8 mouse cellular contexts compared by ENCODE assay signal in genomic region chr10:61382281-61382731, GRCm38 (mm10). TPM values are rescaled to one million over a fixed set of nuclear protein-coding genes. Genes with fewer than 3 reads are reported as not detected.
DNase-seq lines count a peak whose midpoint lies in the region; ATAC-seq lines count a peak whose summit lies in the region.

No protein-coding gene starts in this region.

- H3K27ac ChIP-seq in kidney, embryonic 14.5 days (ENCODE audit: low read depth, low read length), result peak overlapping the region; percentile 63; the same call in 1 of the 2 replicates
- peak overlapping the region; percentile 91 for H3K27ac ChIP-seq in brown adipose tissue, adult 24 weeks (replicated peaks; ENCODE audit: low read depth, low read length)
- peak overlapping the region; percentile 74 for H3K27ac ChIP-seq in hindbrain, embryonic 13.5 days
- no peak overlapping the region for H3K27ac ChIP-seq in macrophage

- no peak for ATAC-seq in kidney, embryonic 14.5 days (ENCODE audit: low FRiP score, low TSS enrichment)
- ATAC-seq in hindbrain, embryonic 13.5 days (ENCODE audit: low FRiP score), result 0 out of 2 replicates have a peak, but pooled peaks have one; percentile 7

- H3K4me3 ChIP-seq in kidney, embryonic 14.5 days (ENCODE audit: low read length), result peak overlapping the region; percentile 47
- peak overlapping the region; percentile 94 for H3K4me3 ChIP-seq in brown adipose tissue, adult 24 weeks (ENCODE audit: insufficient read depth, low read depth, low read length)
- H3K4me3 ChIP-seq in hindbrain, embryonic 13.5 days, result peak overlapping the region; percentile 68
- H3K4me3 ChIP-seq in macrophage (ENCODE audit: inconsistent target), result peak overlapping the region; percentile 10; the same call in 1 of the 2 replicates

- H3K4me1 ChIP-seq in kidney, embryonic 14.5 days (ENCODE audit: control insufficient read depth, insufficient read depth, low read length), result peaks cover 35% of the 10 kb centered on the region
- H3K4me1 ChIP-seq in brown adipose tissue, adult 24 weeks (ENCODE audit: control insufficient read depth, insufficient read depth, insufficient read length, low read length), result peaks cover 24% of the 10 kb centered on the region
- H3K4me1 ChIP-seq in hindbrain, embryonic 13.5 days (replicated peaks), result peaks cover 54% of the 10 kb centered on the region

- H3K9me3 ChIP-seq in kidney, embryonic 14.5 days (ENCODE audit: control insufficient read depth, low read length), result no peaks in the 10 kb centered on the region
- no peaks in the 10 kb centered on the region for H3K9me3 ChIP-seq in hindbrain, embryonic 13.5 days

- H3K9ac ChIP-seq in kidney, embryonic 14.5 days (ENCODE audit: low read depth, low read length), result peak overlapping the region; percentile 65
- H3K9ac ChIP-seq in hindbrain, embryonic 13.5 days, result peak overlapping the region; percentile 80

- DNase-seq in kidney, postnatal 14 days, result no peak
- DNase-seq in urinary bladder, postnatal 25 days (ENCODE audit: low spot score), result no peak
- no peak for DNase-seq in yolk sac, embryonic 10.5 days (ENCODE audit: low spot score)
- DNase-seq in thymus, postnatal 0 days (ENCODE audit: low spot score), result no peak

- no peaks in the 10 kb centered on the region for H3K27me3 ChIP-seq in kidney, embryonic 14.5 days (ENCODE audit: control insufficient read depth, insufficient read depth, low read length)
- peaks cover 33% of the 10 kb centered on the region for H3K27me3 ChIP-seq in hindbrain, embryonic 13.5 days

- H3K36me3 ChIP-seq in kidney, embryonic 14.5 days (ENCODE audit: control insufficient read depth, insufficient read depth, low read length), result no peaks in the 10 kb centered on the region
- no peaks in the 10 kb centered on the region for H3K36me3 ChIP-seq in hindbrain, embryonic 13.5 days
- H3K36me3 ChIP-seq in macrophage (ENCODE audit: inconsistent target), result no peaks in the 10 kb centered on the region

- peak overlapping the region; percentile 83 for H3K4me2 ChIP-seq in kidney, embryonic 14.5 days (replicated peaks; ENCODE audit: low read depth, low read length)
- H3K4me2 ChIP-seq in hindbrain, embryonic 13.5 days, result peak overlapping the region; percentile 87

- peaks cover 4% of the 10 kb centered on the region; the same call in 1 of the 2 replicates for H3K79me2 ChIP-seq in macrophage (ENCODE audit: inconsistent target)

- WGBS in kidney, embryonic 14.5 days, result 2% methylated on average over 8 of the region's 8 CpGs
- under 1% methylated on average over 8 of the region's 8 CpGs for WGBS in hindbrain, embryonic 13.5 days
- WGBS in macrophage (ENCODE audit: missing documents), result 0% methylated on average over 8 of the region's 8 CpGs

RNA-seq across cellular contexts. Expression of gene Pald1, which starts 1.0 kb away (rescaled TPM):
- polyA plus RNA-seq in kidney, embryonic 14.5 days (2014; fragmentation: Nextera tagmentation; extraction: Ambion mirVana), result 14.9 and 25.5 TPM in 2 replicates
- 22.9 and 31.9 TPM in 2 replicates for polyA plus RNA-seq in brown adipose tissue, adult 24 weeks (2012; ENCODE audit: insufficient read depth, insufficient read length, missing spikeins)
- 29.4 and 30.8 TPM in 2 replicates for polyA plus RNA-seq in hindbrain, embryonic 13.5 days (2015; fragmentation: Nextera tagmentation; extraction: Ambion mirVana)
- 1 to 10 TPM in 8 of 26 experiments, under 1 TPM in 15, not detected in 3; 0.15 to 3.0 (median 0.77) TPM for total RNA-seq in macrophage (2018; cell fraction: chromatin; rRNA removed)
- under 1 TPM; 0.14 to 0.61 (median 0.29) TPM for total RNA-seq in macrophage (2018; cell fraction: cytosol; rRNA removed)
- total RNA-seq in macrophage (2018; cell fraction: nucleus; rRNA removed), result 10 to 100 TPM in 1 of 26 experiments, 1 to 10 TPM in 3, under 1 TPM in 20, not detected in 2; 0.18 to 14.4 (median 0.57) TPM
- 0.13 to 6.3 TPM (median 0.63 TPM) in 3 replicates for polyA plus RNA-seq in macrophage (2018)
- polyA plus RNA-seq in thymus, postnatal 0 days (2015; fragmentation: Nextera tagmentation; extraction: Ambion mirVana), result 2.7 and 3.1 TPM in 2 replicates

RNA-seq across cellular contexts. Expression of gene Nodal, which starts 35.5 kb away (rescaled TPM):
- polyA plus RNA-seq in kidney, embryonic 14.5 days (2014; fragmentation: Nextera tagmentation; extraction: Ambion mirVana), result 0.30 and 0.44 TPM in 2 replicates
- not detected in 2 replicates for polyA plus RNA-seq in brown adipose tissue, adult 24 weeks (2012; ENCODE audit: insufficient read depth, insufficient read length, missing spikeins)
- 0.09 TPM in 1 of 2 replicates, not detected in the other for polyA plus RNA-seq in hindbrain, embryonic 13.5 days (2015; fragmentation: Nextera tagmentation; extraction: Ambion mirVana)
- total RNA-seq in macrophage (2018; cell fraction: chromatin; rRNA removed), result not detected
- total RNA-seq in macrophage (2018; cell fraction: cytosol; rRNA removed), result under 1 TPM in 5 of 26 experiments, not detected in 21; 0.07 to 0.15 (median 0.13) TPM
- not detected for total RNA-seq in macrophage (2018; cell fraction: nucleus; rRNA removed)
- not detected in 3 replicates for polyA plus RNA-seq in macrophage (2018)
- polyA plus RNA-seq in thymus, postnatal 0 days (2015; fragmentation: Nextera tagmentation; extraction: Ambion mirVana), result 0.08 TPM in 2 replicates

Comparison
In these comparisons a context has a peak if more than half of its experiments do, and no peak if none do; other contexts are left out.
1. H3K4me3 ChIP-seq: peak in every context shown above with its lines; median percentile 94 in brown adipose tissue, adult 24 weeks; 68 in hindbrain, embryonic 13.5 days; 47 in kidney, embryonic 14.5 days; 10 in macrophage.